Mouse (Mus musculus) forebrain, embryonic 13.5 days (tissue): ENCODE measurements around the gene Galnt13. TPM values are rescaled to one million over a fixed set of nuclear protein-coding genes. Genes with fewer than 3 reads are reported as not detected.

Experiments used
- ATAC-seq: fragments of 200-750 bp; cut with Nextera tagmentation; 2 replicates; pipeline ENCODE4 v1.8.0; 2017
- H3K27ac ChIP-seq: fragments of 300-500 bp; sonication (generic); 2 replicates; pipeline ENCODE4 v1.5.1; 2015; ENCODE audit warnings: inconsistent platforms, mild to moderate bottlenecking, moderate library complexity
- H3K27me3 ChIP-seq: fragments of 300-500 bp; sonication (generic); 2 replicates; pipeline ENCODE4 v1.6.1; 2015; ENCODE audit warnings: mild to moderate bottlenecking, inconsistent platforms
- H3K36me3 ChIP-seq: fragments of 300-500 bp; sonication (generic); 2 replicates; pipeline ENCODE4 v1.6.1; 2015; ENCODE audit warnings: mild to moderate bottlenecking, inconsistent platforms; ENCODE audit not compliant: poor library complexity, severe bottlenecking
- H3K4me1 ChIP-seq: fragments of 300-500 bp; sonication (generic); 2 replicates; pipeline ENCODE4 v1.6.1; 2015; ENCODE audit warnings: inconsistent platforms
- H3K4me2 ChIP-seq: fragments of 300-500 bp; sonication (generic); 2 replicates; pipeline ENCODE4 v1.6.1; 2015; ENCODE audit warnings: inconsistent platforms, mild to moderate bottlenecking, moderate library complexity
- H3K4me3 ChIP-seq: fragments of 300-500 bp; sonication (generic); 2 replicates; pipeline ENCODE4 v1.5.1; 2015; ENCODE audit warnings: mild to moderate bottlenecking, inconsistent platforms
- H3K9ac ChIP-seq: fragments of 300-500 bp; sonication (generic); 2 replicates; pipeline ENCODE4 v1.6.1; 2015; ENCODE audit warnings: mild to moderate bottlenecking, inconsistent platforms
- H3K9me3 ChIP-seq: fragments of 300-500 bp; sonication (generic); replicated peaks from 2 replicates; pipeline ENCODE4 v1.6.1; 2016; ENCODE audit warnings: inconsistent platforms
- WGBS: fragments of 180-500 bp; shearing (Covaris S2); methylation state at CpG from one replicate; pipeline ENCODE4 v1.1.7; 2015; 5-methylcytosine and 5-hydroxymethylcytosine counted together
- polyA plus RNA-seq: library from polyadenylated mRNA; unstranded; fragments of >200 nt; fragmentation: Nextera tagmentation; extraction: Ambion mirVana; gene quantifications from 2 replicates; pipeline ENCODE4 v1.2.1, GENCODE M21; 2015

Gene Galnt13
- polyA plus RNA-seq, 1 experiment from 2014 or later, result 2.8 TPM

- no peak overlapping the region for H3K9ac ChIP-seq
- no peaks in the 10 kb centered on the region for H3K9me3 ChIP-seq
- 64% methylated on average over 3 of the region's 3 CpGs for WGBS
- ATAC-seq, result peak; percentile 61
- no peaks in the 10 kb centered on the region for H3K4me1 ChIP-seq
- H3K27ac ChIP-seq, result no peak overlapping the region
- H3K4me2 ChIP-seq, result no peak overlapping the region
- H3K4me3 ChIP-seq, result no peak overlapping the region
- H3K36me3 ChIP-seq, result no peaks in the 10 kb centered on the region
- H3K27me3 ChIP-seq, result no peaks in the 10 kb centered on the region
Measured at GRCm38 (mm10) chr2:55107828-55108227, 671.7 kb downstream of the Galnt13 start.

- Histone ChIP-seq H3K36me3 (no peaks in the 10 kb centered on the region), H3K9ac (no peak overlapping the region), H3K27ac (no peak overlapping the region), H3K9me3 (no peaks in the 10 kb centered on the region), H3K4me1 (no peaks in the 10 kb centered on the region), H3K4me2 (no peak overlapping the region), H3K27me3 (no peaks in the 10 kb centered on the region), H3K4me3 (no peak overlapping the region)
- ATAC-seq, result no peak
Measured at GRCm38 (mm10) chr2:55153089-55153488, 717.0 kb downstream of the Galnt13 start.

GRCm38 (mm10) chr2:55164781-55165180, 728.7 kb downstream of the Galnt13 start:
- ATAC-seq, result no peak
- no peaks in the 10 kb centered on the region for H3K36me3 ChIP-seq
- no peaks in the 10 kb centered on the region for H3K27me3 ChIP-seq
- WGBS, result 86% methylated on average over 3 of the region's 3 CpGs
- H3K4me2 ChIP-seq, result no peak overlapping the region
- H3K4me1 ChIP-seq, result no peaks in the 10 kb centered on the region
- H3K9ac ChIP-seq, result no peak overlapping the region
- no peak overlapping the region for H3K4me3 ChIP-seq
- no peaks in the 10 kb centered on the region for H3K9me3 ChIP-seq
- H3K27ac ChIP-seq, result no peak overlapping the region
